Mouse (Mus musculus) lung, postnatal 0 days (tissue): ENCODE results near the gene Setd2.

Experiments
- CTCF ChIP-seq: IDR thresholded peaks from 2 replicates; pipeline ENCODE4 v1.5.1; 2016; ENCODE audit warnings: antibody characterized with exemption, mild to moderate bottlenecking
- EP300 ChIP-seq: IDR thresholded peaks from 2 replicates; pipeline ENCODE4 v1.6.1; 2016; ENCODE audit warnings: antibody characterized with exemption, mild to moderate bottlenecking, control low read depth

GRCm38 (mm10) chr9:110533645-110534044 lies 1.2 kb downstream of the Setd2 start:
- TF ChIP-seq CTCF (no peak), EP300 (no peak)
